Mouse (Mus musculus): ENCODE measurements around the gene Lrrc57.

GRCm38 (mm10) chr2:120628886-120629735, 19.8 kb upstream of the Lrrc57 start, which contains the start of gene Stard9:
- no peak for TF ChIP-seq EP300 (IDR thresholded peaks at IDR 0.05; ENCODE audit: low read depth)
- no peak for TF ChIP-seq CTCF (IDR thresholded peaks at IDR 0.05; ENCODE audit: low read depth)

All from liver, embryonic 14.5 days (tissue).